Mouse (Mus musculus): ENCODE results near the gene 9130230L23Rik.

DNA sequence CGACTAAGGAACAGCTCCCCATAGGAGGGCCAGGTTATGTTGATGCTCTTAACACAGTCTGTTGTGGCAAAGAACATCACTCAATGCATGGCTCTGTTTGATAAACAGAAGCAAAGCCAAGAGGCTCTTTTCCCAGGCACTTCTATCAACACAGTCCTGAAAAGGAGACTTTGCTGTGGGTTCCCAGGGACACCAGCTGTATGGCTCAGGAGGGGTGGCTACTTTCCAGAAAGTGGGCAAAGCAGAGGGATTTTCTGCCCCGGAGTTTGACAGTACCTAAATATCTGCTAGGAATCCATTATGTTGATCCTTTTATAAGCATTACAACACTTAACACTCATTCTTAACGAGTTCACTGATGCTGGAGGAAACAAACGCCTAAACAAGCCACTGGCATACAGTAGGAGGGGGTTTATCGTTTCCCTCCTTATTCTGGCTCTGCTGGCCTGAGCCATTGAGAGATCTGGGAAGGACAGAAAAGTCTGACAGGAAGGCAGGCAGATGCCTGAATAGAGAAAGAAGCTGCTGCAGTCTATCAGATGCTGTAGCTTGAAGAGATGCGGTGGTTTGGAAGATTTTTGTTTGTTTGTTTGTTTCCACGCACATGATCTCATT is 32.5 kb upstream of the 9130230L23Rik start:
- TF ChIP-seq POLR2A (IDR thresholded peaks at IDR 0.05; ENCODE audit: low read depth, low read length) (no peak), CTCF (IDR thresholded peaks at IDR 0.05; ENCODE audit: borderline replicate concordance, insufficient read depth, low read length) (no peak)

Measured in embryonic fibroblast, embryonic 13.5 days (primary cell).